Mouse (Mus musculus) ES-E14 (cell line): Measurements from ENCODE around the gene Sh3gl2. TPM values are rescaled to one million over a fixed set of nuclear protein-coding genes. Genes with fewer than 3 reads are reported as not detected.

Source experiments
- DNase-seq: peaks from one replicate; pipeline ENCODE4 v3.0.0-alpha.2; 2013; ENCODE audit warnings: low read depth, low spot score
- H3K27ac ChIP-seq: 2 replicates; pipeline ENCODE4 v1.5.1; 2012; ENCODE audit warnings: low read depth, mild to moderate bottlenecking, low read length, moderate library complexity, mixed read lengths; ENCODE audit not compliant: poor library complexity, insufficient read depth, severe bottlenecking
- H3K36me3 ChIP-seq: 2 replicates; pipeline ENCODE4 v1.6.1; 2012; ENCODE audit warnings: mild to moderate bottlenecking, low read length, moderate library complexity, mixed read lengths; ENCODE audit not compliant: control insufficient read depth, poor library complexity, insufficient read depth, severe bottlenecking
- H3K4me1 ChIP-seq, 2 experiments: fragments of 150-350 bp in 1 of 2; sonication (generic) in 1 of 2; 2 replicates each; pipeline ENCODE4 v1.6.1; 2012; ENCODE audit warnings: low read length in 2 of 2, mild to moderate bottlenecking in 1 of 2, mixed read lengths in 1 of 2; ENCODE audit not compliant: control insufficient read depth in 2 of 2, insufficient read depth in 2 of 2, poor library complexity in 1 of 2
- H3K4me3 ChIP-seq, 2 experiments: fragments of 150-350 bp in 1 of 2; sonication (generic) in 1 of 2; 2 replicates each; pipeline ENCODE4 v1.5.1; 2012; ENCODE audit warnings: low read length in 2 of 2, low read depth in 1 of 2, mild to moderate bottlenecking in 1 of 2, mixed read lengths in 1 of 2; ENCODE audit not compliant: insufficient read depth in 1 of 2, poor library complexity in 1 of 2, severe bottlenecking in 1 of 2
- H3K9ac ChIP-seq: 2 replicates; pipeline ENCODE4 v1.6.1; 2012; ENCODE audit warnings: low read depth, mild to moderate bottlenecking, low read length, mixed read lengths; ENCODE audit not compliant: poor library complexity, insufficient read depth, severe bottlenecking
- H3K9me3 ChIP-seq: fragments of 150-350 bp; sonication (generic); 2 replicates; pipeline ENCODE4 v1.6.1; 2012; ENCODE audit warnings: low read depth, mild to moderate bottlenecking, low read length; ENCODE audit not compliant: control insufficient read depth, insufficient read depth
- CHD2 ChIP-seq: IDR thresholded peaks from 2 replicates; pipeline ENCODE4 v1.6.1; 2014; ENCODE audit warnings: mild to moderate bottlenecking, low read depth, low read length, inconsistent platforms
- HCFC1 ChIP-seq: IDR thresholded peaks from 2 replicates; pipeline ENCODE4 v1.6.1; 2012; ENCODE audit warnings: low read length, inconsistent platforms, borderline replicate concordance; ENCODE audit not compliant: insufficient read depth
- MAFK ChIP-seq: IDR thresholded peaks from 2 replicates; pipeline ENCODE4 v1.6.1; 2014; ENCODE audit warnings: mild to moderate bottlenecking, low read depth, low read length, inconsistent platforms; ENCODE audit not compliant: insufficient read depth
- ZC3H11A ChIP-seq: IDR thresholded peaks from 2 replicates; pipeline ENCODE4 v1.6.1; 2012; ENCODE audit warnings: low read depth, mild to moderate bottlenecking, inconsistent platforms, low read length, borderline replicate concordance
- ZNF384 ChIP-seq: IDR thresholded peaks from 2 replicates; pipeline ENCODE4 v1.6.1; 2012; ENCODE audit warnings: low read depth, low read length, inconsistent platforms
- in situ Hi-C, 2 experiments: fragments of 600-800 bp; cut with MboI; formaldehyde crosslinking; loops; one replicate each; pipeline ENCODE4 v1.15.1; 2025; ENCODE audit warnings: low sequenced_read_pairs in 2 of 2, inconsistent platforms in 1 of 2; ENCODE audit not compliant: unreplicated experiment in 2 of 2
- total RNA-seq: library from RNA; depleted of rRNA; stranded (reverse); fragments of 300-350 nt; gene quantifications from 2 replicates; pipeline ENCODE4 v1.2.3, GENCODE M21; 2012

The Sh3gl2 gene
- total RNA-seq, 1 experiment: 12.1 TPM

DNA sequence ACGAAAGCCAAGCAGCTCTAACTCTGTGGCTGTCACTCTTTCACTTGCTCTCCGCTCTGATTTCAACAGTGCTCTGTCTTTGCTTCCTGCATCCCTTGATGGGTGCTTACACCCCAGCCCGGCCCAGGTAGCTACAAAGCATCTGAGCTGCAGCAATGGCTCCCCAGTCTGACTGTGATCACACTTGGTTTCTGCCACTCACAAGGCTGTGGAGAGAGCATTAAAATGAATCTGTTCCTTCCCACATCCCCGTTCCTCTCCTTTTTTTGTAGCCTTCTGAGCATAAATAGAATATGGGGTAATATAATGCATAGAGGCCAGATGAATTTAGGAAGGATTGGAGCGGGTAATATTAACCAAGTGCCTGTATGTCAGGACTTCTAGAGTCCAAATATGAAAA lies 21.8 kb downstream of the Sh3gl2 start:
- no peak for DNase-seq
- in situ Hi-C loops: no loop called here
- no peak overlapping the region for H3K9ac ChIP-seq

DNA sequence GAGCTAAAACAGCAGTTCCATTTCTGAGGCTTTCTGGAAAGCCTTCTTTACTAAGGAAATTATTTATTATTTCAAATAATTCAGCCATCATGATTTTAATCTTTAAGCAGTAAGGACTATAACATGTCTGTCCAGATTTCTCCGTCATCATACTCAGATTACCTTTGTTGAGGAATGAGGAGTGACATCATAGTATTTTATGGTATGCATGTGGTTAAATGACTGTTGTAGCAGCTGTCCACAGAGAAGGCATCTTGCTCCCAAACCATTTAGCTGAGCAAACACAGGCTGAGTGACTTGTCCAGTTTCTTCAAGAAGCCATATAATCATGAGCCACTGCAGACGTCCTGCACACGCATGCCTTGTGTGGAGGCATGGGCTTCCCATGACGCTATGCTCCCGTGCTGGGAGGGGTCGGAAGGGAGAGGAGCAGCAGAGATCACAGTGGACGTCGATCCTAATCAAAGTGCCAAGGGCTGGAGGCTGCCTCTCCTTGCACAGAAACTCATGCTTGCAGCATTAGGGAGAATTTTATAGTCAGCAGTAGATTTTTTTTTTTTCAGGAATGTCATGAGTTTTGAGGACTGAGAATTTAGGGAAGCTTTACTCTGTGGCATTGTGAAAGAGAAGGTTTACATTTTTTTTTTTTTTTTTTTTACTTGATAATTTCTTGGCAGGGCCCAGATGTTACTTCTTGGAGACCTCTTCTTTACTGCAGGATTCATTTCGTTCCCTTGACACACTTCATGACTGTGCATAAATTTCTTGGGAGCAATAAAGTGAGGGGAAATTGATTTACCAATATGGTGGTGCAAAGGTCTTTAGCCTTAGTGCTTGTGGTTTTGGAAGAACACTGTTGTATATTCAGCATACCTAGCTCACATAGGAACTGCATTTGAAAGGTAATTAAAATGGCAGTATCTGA lies 23.0 kb downstream of the Sh3gl2 start:
- Histone ChIP-seq H3K36me3 (no peaks in the 10 kb centered on the region; the same call in 1 of the 2 replicates), H3K27ac (no peak overlapping the region), H3K9ac (no peak overlapping the region), H3K4me3 (no peak overlapping the region), H3K4me1 (peaks cover 0 to under 1% of the 10 kb centered on the region in 2 experiments; a peak in 2 of 4 replicates), H3K9me3 (no peaks in the 10 kb centered on the region)
- DNase-seq: no peak
- in situ Hi-C loops: no loop called here
- TF ChIP-seq ZNF384 (no peak), HCFC1 (no peak)

More for the DNA sequence above, 21.8 kb downstream of the Sh3gl2 start:
- Histone ChIP-seq H3K36me3 (no peaks in the 10 kb centered on the region; the same call in 1 of the 2 replicates), H3K27ac (no peak overlapping the region), H3K9me3 (peaks cover 3% of the 10 kb centered on the region; the same call in 1 of the 2 replicates), H3K4me3 (no peak overlapping the region), H3K4me1 (no peaks in the 10 kb centered on the region)
- no peak for TF ChIP-seq ZNF384
- no peak for TF ChIP-seq CHD2
- no peak for TF ChIP-seq ZC3H11A
- no peak for TF ChIP-seq MAFK
- TF ChIP-seq HCFC1: no peak

- Histone ChIP-seq H3K4me1 (peaks cover 0 to 2% of the 10 kb centered on the region in 2 experiments; a peak in 2 of 4 replicates), H3K36me3 (no peaks in the 10 kb centered on the region; the same call in 1 of the 2 replicates), H3K9me3 (no peaks in the 10 kb centered on the region), H3K9ac (no peak overlapping the region), H3K4me3 (no peak overlapping the region), H3K27ac (no peak overlapping the region)
- no peak for DNase-seq
- in situ Hi-C loops: no loop called here
- TF ChIP-seq ZNF384 (no peak), CHD2 (no peak), HCFC1 (no peak), ZC3H11A (no peak), MAFK (no peak)
Observed at GRCm38 (mm10) chr4:85228589-85228948, 23.6 kb downstream of the Sh3gl2 start.

- in situ Hi-C loops: no loop called here
- Histone ChIP-seq H3K4me1 (peaks cover 0 to 2% of the 10 kb centered on the region in 2 experiments; a peak in 2 of 4 replicates), H3K27ac (no peak overlapping the region), H3K9ac (no peak overlapping the region), H3K4me3 (no peak overlapping the region), H3K9me3 (no peaks in the 10 kb centered on the region), H3K36me3 (no peaks in the 10 kb centered on the region; the same call in 1 of the 2 replicates)
- TF ChIP-seq ZNF384 (no peak), MAFK (no peak), ZC3H11A (no peak), HCFC1 (no peak), CHD2 (no peak)
- DNase-seq: no peak
Observed at GRCm38 (mm10) chr4:85232386-85233381, 27.8 kb downstream of the Sh3gl2 start.
